Mouse (Mus musculus): ENCODE results near the gene Cfap61.

- TF ChIP-seq POLR2A (IDR thresholded peaks at IDR 0.05; ENCODE audit: extremely low read depth, insufficient read depth, low read length) (no peak), CTCF (IDR thresholded peaks at IDR 0.05; ENCODE audit: extremely low read depth, insufficient read depth, low read length) (no peak)
Measured at GRCm38 (mm10) chr2:146169492-146169891, 234.9 kb downstream of the Cfap61 start.
